Mouse (Mus musculus) olfactory bulb, adult 2 months (tissue): ENCODE data around the gene Olfr1329. TPM values are rescaled to one million over a fixed set of nuclear protein-coding genes. Genes with fewer than 3 reads are reported as not detected.
"Not testable (repeated sequence)": the region's sequence is repeated elsewhere in the genome, so short reads cannot be mapped to it uniquely, and the experiment has no call there.

Experiments
- H3K27ac ChIP-seq: fragments of 200-500 bp; 2 replicates; pipeline ENCODE4 v1.5.1; 2012; ENCODE audit warnings: low read depth, low read length; ENCODE audit not compliant: insufficient read depth
- H3K4me1 ChIP-seq: fragments of 200-500 bp; 2 replicates; pipeline ENCODE4 v1.6.1; 2012; ENCODE audit warnings: low read length; ENCODE audit not compliant: control insufficient read depth, insufficient read depth
- H3K4me3 ChIP-seq: fragments of 200-500 bp; 2 replicates; pipeline ENCODE4 v1.5.1; 2012; ENCODE audit warnings: mild to moderate bottlenecking, low read depth, low read length, moderate library complexity; ENCODE audit not compliant: insufficient read depth
- CTCF ChIP-seq: fragments of 200-500 bp; IDR thresholded peaks from 2 replicates; pipeline ENCODE4 v1.5.1; 2012; ENCODE audit warnings: low read depth, mild to moderate bottlenecking, low read length, moderate library complexity; ENCODE audit not compliant: insufficient read depth
- POLR2A ChIP-seq: fragments of 200-500 bp; IDR thresholded peaks from 2 replicates; pipeline ENCODE4 v1.6.1; 2012; ENCODE audit warnings: mild to moderate bottlenecking, low read depth, low read length, moderate library complexity; ENCODE audit not compliant: insufficient read depth
- whole genome bisulfite sequencing: fragments of 180-500 bp; shearing (Covaris S2); methylation state at CpG from one replicate; pipeline ENCODE4 v1.1.7; 2018; 5-methylcytosine and 5-hydroxymethylcytosine counted together
- polyA plus RNA-seq: library from polyadenylated mRNA; stranded (reverse); fragments of >200 nt; gene quantifications from 2 replicates; pipeline ENCODE4 v1.2.4, GENCODE M21; 2012; ENCODE audit warnings: low replicate concordance; ENCODE audit not compliant: missing spikeins, insufficient read depth, insufficient read length

Olfr1329 gene
- not detected in 2 replicates for polyA plus RNA-seq

DNA sequence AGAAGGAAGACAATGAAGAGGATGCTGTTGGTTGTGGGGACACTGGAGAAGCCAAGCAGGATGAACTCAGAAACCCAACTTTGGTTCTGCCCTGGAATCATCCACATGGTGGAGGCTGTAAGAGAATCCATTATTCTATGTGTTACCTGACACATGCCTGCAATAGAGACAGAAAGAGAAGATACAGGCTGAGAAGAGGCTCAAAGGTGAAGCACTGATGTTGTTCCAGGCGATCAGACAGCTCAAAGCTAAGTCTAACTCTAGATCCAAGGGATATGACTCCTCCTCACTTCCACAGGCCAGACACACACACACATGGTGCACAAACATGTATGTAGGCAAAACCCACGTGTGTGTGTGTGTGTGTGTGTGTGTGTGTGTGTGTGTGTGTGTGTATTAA, at the start of gene Olfr1329:
Olfr1329 (minus strand) TSS at position 101 of the 400 bp plus-strand sequence.
- not testable (repeated sequence) for H3K27ac ChIP-seq, H3K4me1 ChIP-seq, H3K4me3 ChIP-seq
- 63% methylated on average over 2 of the region's 2 CpGs for WGBS

DNA sequence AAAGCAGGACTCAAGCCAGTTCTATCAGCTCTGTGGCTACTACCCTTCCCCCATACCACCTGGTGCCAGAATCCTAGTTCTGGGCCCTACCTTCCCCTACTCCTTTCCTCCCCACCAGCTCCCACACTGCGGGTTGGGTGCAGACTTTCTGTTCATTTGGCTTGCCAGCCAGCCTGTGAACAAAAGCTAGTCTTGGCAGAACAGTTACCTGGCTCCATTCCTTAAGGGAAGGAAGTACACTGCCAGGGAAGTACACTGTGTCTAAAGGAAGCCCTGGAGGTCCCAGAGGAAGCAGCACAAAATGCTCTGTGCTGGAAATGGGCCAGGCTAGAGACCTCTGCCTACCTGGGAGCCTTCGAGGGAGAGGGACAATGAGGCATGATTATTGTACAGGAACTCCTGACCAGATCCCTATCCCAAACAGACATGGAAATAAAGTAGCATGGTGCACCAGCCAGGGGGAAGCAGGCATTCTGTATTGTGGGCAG, 43.9 kb upstream of the Olfr1329 start, which contains the start of gene Lao1:
Lao1 (plus strand) TSS at position 438 of the 488 bp plus-strand sequence.
- H3K4me1 ChIP-seq = no peaks in the 10 kb centered on the region
- no peak within 1 kb of the TSS for H3K27ac ChIP-seq
- TF ChIP-seq CTCF = no peak
- TF ChIP-seq POLR2A = no peak
- 31% methylated on average over 2 of the region's 2 CpGs for WGBS
- no peak within 1 kb of the TSS for H3K4me3 ChIP-seq

DNA sequence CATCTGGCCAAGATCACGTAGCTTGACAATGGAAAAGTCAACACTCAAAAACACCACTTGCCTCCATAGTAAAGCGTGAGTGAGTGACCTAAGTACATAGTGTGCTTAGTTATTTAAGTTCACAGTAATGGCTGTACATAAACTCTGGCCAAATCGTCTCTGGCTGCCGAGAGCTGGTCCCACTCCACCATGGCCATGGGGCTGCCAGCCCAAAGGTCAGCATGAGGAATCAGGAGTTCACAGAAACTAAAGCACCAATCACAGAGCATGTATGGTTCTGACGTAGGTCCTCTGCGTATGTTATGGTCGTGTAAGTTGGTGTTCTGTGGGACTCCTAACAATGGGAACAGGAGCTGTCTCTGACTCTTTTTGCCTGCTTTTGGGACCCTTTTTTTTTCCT, 41.5 kb upstream of the Olfr1329 start:
- WGBS = 92% methylated on average over 7 of the region's 7 CpGs
- H3K4me1 ChIP-seq = no peaks in the 10 kb centered on the region
- H3K4me3 ChIP-seq = no peak overlapping the region
- H3K27ac ChIP-seq = no peak overlapping the region
- TF ChIP-seq CTCF (no peak), POLR2A (no peak)

DNA sequence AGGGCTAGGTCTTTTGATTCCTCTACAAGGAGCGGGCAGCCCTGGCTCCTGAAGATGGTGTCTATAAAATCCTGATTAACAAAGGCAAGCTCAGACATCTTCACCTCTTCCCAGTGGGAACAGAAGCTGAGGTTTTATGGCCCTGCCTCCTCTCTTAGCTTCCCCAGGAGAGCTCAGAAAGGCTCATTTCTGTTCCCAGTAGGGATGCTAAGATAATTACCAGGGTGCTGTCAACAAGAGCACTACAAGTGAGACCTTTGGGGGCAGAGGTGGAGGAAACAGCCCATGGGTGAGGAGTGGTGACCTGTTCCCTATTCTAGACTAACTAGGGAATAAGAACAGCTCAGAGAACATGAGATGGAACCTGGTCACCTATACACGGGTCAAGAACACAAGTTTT, 21.2 kb upstream of the Olfr1329 start, which contains the start of gene Olfr1328:
Olfr1328 (minus strand) TSS at position 101 of the 400 bp plus-strand sequence.
- TF ChIP-seq CTCF = no peak
- TF ChIP-seq POLR2A = no peak
- 81% methylated on average over 2 of the region's 2 CpGs for WGBS
- no peak within 1 kb of the TSS for H3K4me3 ChIP-seq
- no peaks in the 10 kb centered on the region for H3K4me1 ChIP-seq
- H3K27ac ChIP-seq = no peak within 1 kb of the TSS

DNA sequence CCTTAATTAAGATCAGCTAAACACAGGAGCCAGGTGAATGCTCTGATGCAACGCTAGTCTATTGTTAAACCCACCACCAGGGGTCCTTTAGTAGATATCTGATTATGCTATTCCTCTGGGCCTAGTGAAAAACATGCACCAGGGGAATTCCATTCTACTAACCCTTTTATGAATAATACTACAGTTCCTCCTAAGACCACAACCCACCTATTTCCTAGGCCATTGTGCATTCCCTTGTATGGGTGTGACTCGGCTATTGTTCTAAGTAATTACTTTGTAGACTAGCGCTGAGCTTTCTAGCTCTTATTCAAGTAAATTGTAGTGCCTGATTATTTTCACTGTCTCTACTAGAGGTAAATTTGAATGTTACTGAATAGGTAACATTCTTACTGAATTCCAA, 14.1 kb upstream of the Olfr1329 start:
- WGBS = 53% methylated on average over 3 of the region's 3 CpGs
- H3K4me3 ChIP-seq, H3K27ac ChIP-seq, H3K4me1 ChIP-seq: not testable (repeated sequence)

DNA sequence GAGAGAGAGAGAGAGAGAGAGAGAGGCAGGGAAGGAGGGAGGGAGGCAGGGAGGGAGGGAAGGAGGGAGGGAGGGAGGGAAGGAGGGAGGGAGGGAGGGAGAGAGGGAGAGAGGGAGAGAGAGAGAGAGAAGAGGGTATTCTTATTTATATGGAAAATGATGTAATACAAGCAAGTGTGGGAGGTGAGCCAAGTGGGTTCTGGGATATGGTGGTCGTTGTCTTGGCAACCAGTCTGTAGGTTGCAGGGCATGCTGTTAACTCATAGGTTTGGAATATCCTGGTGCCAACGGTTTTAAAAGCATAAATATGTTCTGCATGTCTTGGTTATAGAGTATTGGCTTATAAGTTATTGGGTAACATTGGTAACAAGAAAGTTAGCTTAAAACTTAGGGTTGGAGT, 15.3 kb downstream of the Olfr1329 start:
- Histone ChIP-seq H3K4me3 (no peak overlapping the region), H3K4me1 (no peaks in the 10 kb centered on the region), H3K27ac (no peak overlapping the region)
- 47% methylated on average over 2 of the region's 2 CpGs for WGBS
- TF ChIP-seq POLR2A (no peak), CTCF (no peak)

DNA sequence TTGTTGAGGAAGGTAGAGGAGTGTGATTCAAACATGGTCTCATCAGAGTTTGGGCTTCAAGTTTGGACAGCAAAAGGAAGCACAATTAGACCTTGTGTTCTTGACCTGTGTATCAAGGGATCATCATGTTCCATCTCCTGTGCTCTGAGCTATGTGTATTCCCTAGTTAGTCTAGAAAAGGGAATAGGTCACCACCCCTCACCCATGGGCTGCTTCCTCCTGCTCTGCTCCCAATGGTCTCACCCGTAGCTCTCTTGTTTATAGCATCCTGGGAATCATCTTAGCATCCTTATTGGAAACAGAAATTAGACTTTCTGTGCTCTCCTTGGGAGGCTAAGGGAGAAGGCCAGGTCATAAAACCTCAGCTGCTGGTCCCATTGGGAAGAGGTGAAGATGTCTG, 29.0 kb downstream of the Olfr1329 start, which contains the start of gene Olfr1330:
Olfr1330 (plus strand) TSS at position 301 of the 400 bp plus-strand sequence.
- WGBS = 86% methylated on average over 1 of the region's 1 CpGs
- no peak for TF ChIP-seq CTCF
- TF ChIP-seq POLR2A = no peak
- no peak within 1 kb of the TSS for H3K27ac ChIP-seq
- no peaks in the 10 kb centered on the region for H3K4me1 ChIP-seq
- no peak within 1 kb of the TSS for H3K4me3 ChIP-seq

DNA sequence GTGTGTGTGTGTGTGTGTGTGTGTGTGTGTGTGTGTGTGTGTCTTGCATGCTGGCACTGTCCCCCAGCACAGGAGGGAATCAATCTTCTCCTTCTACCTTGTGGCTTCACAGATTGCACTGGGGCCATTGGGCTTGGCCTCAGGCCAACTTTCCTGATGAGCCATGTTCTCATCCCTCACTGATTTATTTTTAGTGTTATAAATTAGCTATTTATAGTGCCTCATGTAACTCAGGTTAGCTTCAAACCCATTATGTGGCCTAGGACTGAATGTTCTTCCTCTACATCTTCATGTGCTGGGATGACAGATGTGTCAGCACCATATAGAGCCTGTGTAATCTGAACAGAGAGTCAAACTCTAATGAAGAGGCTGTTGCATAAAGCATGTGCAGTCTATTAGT, 49.7 kb downstream of the Olfr1329 start:
- TF ChIP-seq CTCF (no peak), POLR2A (no peak)
- H3K27ac ChIP-seq = no peak overlapping the region
- H3K4me3 ChIP-seq = no peak overlapping the region
- H3K4me1 ChIP-seq = no peaks in the 10 kb centered on the region

Other genes with a start within 250 kb of the Olfr1329 start
- gene Olfr1342, start 224.7 kb downstream of the Olfr1329 start, polyA plus RNA-seq = not detected in 2 replicates
- gene Olfr1341, start 213.9 kb downstream of the Olfr1329 start, polyA plus RNA-seq = not detected in 2 replicates
- gene Olfr1340, start 197.3 kb downstream of the Olfr1329 start, polyA plus RNA-seq = not detected in 2 replicates
- not detected in 2 replicates for gene Olfr1339, start 185.3 kb downstream of the Olfr1329 start, polyA plus RNA-seq
- not detected in 2 replicates for gene Olfr1338, start 158.7 kb downstream of the Olfr1329 start, polyA plus RNA-seq
- gene Olfr1337, start 134.9 kb downstream of the Olfr1329 start, polyA plus RNA-seq = not detected in 2 replicates
- gene Olfr1335, start 107.5 kb downstream of the Olfr1329 start, polyA plus RNA-seq = not detected in 2 replicates
- not detected in 2 replicates for gene Olfr1333, start 81.2 kb downstream of the Olfr1329 start, polyA plus RNA-seq
- not detected in 2 replicates for gene Olfr1331, start 52.8 kb downstream of the Olfr1329 start, polyA plus RNA-seq
- not detected in 2 replicates for gene Olfr1330, start 28.9 kb downstream of the Olfr1329 start, polyA plus RNA-seq
- gene Olfr1328, start 21.1 kb upstream of the Olfr1329 start, polyA plus RNA-seq = not detected in 2 replicates
- gene Lao1, start 44.1 kb upstream of the Olfr1329 start, polyA plus RNA-seq = not detected in 2 replicates
- not detected in 2 replicates for gene Slc2a1, start 191.2 kb upstream of the Olfr1329 start, polyA plus RNA-seq